Mouse (Mus musculus) brain, embryonic 14.5 days (tissue): ENCODE results near the gene Rspry1. TPM values are rescaled to one million over a fixed set of nuclear protein-coding genes. Genes with fewer than 3 reads are reported as not detected.

Experiments used
- DNase-seq: peaks from one replicate; pipeline ENCODE4 v3.0.0-alpha.2; 2011; ENCODE audit warnings: low read depth
- CTCF ChIP-seq: fragments of 200-500 bp; IDR thresholded peaks from 2 replicates; pipeline ENCODE4 v1.5.1; 2012; ENCODE audit warnings: inconsistent platforms, mild to moderate bottlenecking, moderate library complexity, borderline replicate concordance; ENCODE audit not compliant: insufficient read depth, insufficient read length; ENCODE audit errors: extremely low read depth
- POLR2A ChIP-seq: fragments of 200-500 bp; IDR thresholded peaks from 2 replicates; pipeline ENCODE4 v1.6.1; 2012; ENCODE audit warnings: mild to moderate bottlenecking, inconsistent platforms, borderline replicate concordance; ENCODE audit not compliant: poor library complexity, insufficient read depth, insufficient read length, severe bottlenecking; ENCODE audit errors: extremely low read depth
- polyA plus RNA-seq: library from polyadenylated mRNA; depleted of rRNA; stranded (reverse); fragments of >200 nt; gene quantifications from 2 replicates; pipeline ENCODE4 v1.2.3, GENCODE M21; 2012; rRNA removed

Gene Rspry1
- 26.4 and 31.7 TPM in 2 replicates for polyA plus RNA-seq

DNA sequence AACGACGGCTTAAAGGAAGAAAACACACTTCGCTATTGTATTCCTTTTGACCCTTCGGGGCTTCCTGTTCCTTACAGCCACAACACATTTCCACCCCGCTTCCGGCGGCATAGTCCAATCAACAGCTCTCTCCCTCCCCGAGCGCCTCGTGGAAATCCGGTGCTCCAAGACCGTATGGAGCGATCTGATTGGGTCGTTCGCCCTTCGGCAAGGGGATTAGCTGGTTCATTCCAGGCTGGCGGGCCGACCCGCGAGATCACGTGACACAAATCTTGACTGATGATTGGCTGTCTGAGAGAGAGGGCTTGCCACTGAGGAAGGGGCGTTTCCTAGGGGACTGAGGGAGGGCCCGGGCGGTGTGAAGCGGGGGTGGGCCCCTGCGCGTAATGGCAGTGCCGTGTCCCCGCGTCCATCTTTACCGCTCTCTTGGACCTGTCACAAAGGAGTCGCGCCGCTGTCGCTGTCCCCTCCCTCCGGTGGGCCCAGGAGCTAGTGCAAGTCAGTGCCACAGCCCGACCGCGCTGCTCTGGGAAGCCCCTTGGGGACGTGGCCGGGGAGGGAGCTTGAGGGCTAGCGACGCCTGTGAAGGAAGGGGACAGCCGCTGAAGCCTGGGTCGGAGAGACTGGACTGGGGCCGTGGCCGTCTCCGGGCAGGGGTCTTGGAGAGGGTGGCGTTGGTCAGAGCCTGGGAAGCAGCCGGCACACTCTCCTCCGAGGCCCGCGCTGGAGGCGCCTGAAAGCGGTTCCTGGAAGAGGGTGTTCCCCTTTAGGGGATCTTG lies at the start of gene Rspry1, which contains the start of gene Fam192a:
Rspry1 (plus strand) TSS at position 331 of the 779 bp plus-strand sequence.
Fam192a (minus strand) TSS at position 391 of the 779 bp plus-strand sequence.
- TF ChIP-seq POLR2A (peak; percentile 93; the same call in 1 of the 2 replicates), CTCF (no peak)
- peak; percentile 100 for DNase-seq

DNA sequence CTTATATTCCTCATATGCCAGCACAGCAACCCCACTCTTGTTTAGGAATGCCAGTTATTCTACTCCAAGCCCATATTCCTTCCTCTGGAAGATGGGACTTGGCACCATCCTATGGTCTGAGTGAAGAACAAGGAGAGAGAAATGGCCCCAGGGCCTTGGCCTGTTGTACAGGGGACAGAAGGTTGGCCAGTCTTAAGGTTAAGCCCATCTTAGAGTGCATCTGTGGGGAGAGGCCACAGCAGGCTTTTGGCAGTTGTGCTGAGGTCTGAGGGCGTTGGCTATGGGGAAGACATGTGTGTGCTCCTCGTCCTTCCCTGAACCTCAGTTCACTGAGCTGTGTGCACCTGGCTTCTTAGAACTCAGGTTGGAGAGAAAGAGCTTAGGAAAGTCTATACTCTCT lies 49.0 kb upstream of the Rspry1 start:
- TF ChIP-seq POLR2A (no peak), CTCF (no peak)
- DNase-seq = no peak

DNA sequence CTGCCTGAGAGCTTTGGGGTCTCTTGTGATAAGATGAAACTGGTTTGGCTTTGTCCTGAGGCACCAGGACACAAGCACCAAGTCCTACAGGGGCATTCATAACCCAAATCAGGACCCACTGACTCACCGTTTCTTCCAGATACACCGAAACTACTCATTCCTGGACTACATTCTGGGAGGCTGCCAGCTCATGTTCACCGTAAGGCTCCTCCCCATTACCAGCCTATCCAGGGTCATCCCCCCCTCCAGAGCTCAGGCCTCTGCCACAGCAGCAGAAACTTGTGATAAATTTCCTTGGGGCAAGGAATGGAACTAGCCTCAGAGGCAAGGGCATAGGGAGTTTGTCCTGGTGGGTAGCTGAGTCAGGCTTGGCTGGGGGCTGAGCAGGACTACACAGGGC lies 44.5 kb upstream of the Rspry1 start:
- DNase-seq = no peak
- TF ChIP-seq CTCF = no peak
- TF ChIP-seq POLR2A = no peak

GRCm38 (mm10) chr8:94561256-94561655 lies 40.5 kb upstream of the Rspry1 start:
- TF ChIP-seq CTCF (no peak), POLR2A (no peak)
- peak; percentile 86 for DNase-seq

- no peak for DNase-seq
Observed at GRCm38 (mm10) chr8:94564421-94564820, 37.3 kb upstream of the Rspry1 start.

DNA sequence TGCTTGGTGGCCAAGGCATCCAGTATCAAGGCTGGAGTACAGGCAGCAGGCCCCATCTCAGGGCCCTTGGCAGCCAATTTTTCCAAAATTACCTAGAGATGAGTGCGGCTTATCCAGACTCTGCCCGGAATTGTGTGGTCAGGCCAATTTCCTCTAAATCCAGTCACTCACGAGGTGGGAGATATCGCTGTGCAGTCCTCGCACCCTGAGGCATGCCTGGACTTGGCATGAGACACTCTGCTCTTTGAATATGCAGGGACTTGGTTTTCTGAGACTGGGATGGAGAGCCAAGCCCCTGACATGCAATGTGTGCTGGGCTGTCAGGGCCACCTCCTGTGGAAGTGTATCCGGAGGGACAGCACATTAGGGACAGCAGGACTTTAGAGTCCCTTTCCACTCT lies 35.7 kb upstream of the Rspry1 start:
- DNase-seq = peak; percentile 45
- no peak for TF ChIP-seq CTCF
- no peak for TF ChIP-seq POLR2A

More at GRCm38 (mm10) chr8:94564421-94564820, 37.3 kb upstream of the Rspry1 start:
- TF ChIP-seq POLR2A (no peak), CTCF (no peak)

GRCm38 (mm10) chr8:94566446-94567158 lies 35.1 kb upstream of the Rspry1 start:
- DNase-seq = no peak
- TF ChIP-seq CTCF (no peak), POLR2A (no peak)

DNA sequence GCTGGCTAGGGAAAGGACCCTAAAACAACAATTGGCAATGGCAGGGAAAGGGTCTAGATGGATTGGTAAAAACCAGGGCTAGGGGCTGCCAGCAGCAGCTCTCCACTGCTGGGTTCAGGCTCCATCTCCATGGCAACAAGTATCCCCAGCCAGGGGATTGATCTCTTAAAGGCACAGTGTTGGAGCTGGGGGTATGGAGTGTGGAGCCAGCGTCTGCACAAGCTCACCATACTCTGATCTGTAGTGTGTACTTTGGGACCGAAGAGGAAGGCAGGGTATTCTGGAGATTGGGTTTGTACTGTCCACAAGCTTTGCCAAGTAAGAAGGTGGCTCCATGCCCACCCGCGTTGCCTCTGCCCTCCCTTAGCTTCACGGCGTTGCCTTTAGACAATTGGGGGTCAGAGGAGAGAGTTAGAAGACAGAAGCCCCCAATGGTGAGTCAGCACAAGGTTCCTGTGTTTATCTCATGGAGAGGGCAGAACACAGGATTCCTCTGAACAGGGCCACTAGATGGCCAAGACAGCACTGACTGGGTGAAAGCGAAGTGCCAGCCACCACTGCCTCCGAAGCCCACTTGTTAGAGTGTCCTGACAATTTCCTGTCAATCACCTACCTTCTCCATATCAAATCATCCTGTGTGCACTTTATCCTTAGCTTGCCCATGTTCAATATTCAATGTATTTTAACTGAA lies 34.4 kb upstream of the Rspry1 start:
- TF ChIP-seq POLR2A (no peak), CTCF (no peak)
- peak; percentile 92 for DNase-seq

GRCm38 (mm10) chr8:94568098-94568497 lies 33.6 kb upstream of the Rspry1 start:
- no peak for DNase-seq
- TF ChIP-seq CTCF = no peak
- TF ChIP-seq POLR2A = no peak

GRCm38 (mm10) chr8:94569419-94569818 lies 32.3 kb upstream of the Rspry1 start:
- TF ChIP-seq CTCF = no peak
- TF ChIP-seq POLR2A = no peak
- no peak for DNase-seq

DNA sequence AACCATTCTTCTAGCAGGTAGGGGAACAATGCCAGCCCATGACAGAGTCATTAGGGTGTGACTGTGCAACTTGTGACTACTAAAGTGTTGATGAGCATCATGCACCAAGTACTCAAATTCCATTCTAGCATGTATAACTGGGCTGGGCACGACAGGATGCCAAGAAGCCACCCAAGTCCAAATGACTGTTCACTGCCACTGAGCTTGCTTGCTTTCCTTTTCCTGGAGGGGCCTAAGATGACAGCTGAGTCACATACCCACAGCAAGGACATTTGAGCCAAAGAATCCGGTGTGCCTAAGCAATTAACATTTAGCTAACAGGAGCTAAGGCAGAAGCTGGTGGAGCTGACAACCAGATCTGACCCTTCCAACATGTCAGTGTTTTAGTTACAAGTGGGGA lies 29.8 kb upstream of the Rspry1 start:
- TF ChIP-seq POLR2A (no peak), CTCF (no peak)
- DNase-seq = no peak

DNA sequence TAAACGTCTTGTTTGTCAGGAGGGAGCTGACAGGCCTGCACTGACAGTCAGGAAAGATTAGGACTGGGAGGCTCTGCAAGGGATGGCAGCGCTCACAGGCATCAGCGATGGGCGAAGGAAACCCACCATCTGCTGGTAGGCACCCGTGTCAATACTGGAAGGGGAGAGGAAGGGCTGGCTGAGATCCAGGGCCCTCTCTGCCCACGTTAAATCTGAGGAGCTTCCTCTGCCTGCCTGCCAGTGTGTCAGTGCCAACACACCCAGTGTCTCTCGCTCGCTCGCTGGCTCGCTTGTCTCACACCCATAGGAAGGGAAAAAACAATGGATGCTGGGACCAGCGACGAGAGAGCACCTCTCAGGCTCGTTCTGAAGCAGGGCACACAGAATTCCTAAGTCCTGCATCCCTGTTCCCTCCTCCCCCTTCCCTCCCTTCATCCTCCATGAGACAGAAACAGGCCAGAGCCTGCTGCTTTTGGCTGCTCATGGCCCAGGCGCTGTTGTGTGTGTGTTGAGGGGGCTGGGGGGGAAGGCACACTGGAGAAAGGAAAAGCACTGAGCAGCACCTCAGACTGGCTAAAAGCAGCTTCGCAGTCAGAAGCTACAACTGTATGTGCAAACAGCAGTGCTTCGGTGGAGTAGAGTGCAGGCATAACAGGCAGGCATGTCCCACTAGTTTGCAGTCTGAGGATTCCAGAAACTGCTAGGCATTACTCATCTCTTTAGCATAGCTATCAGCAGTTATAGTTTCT lies 27.4 kb upstream of the Rspry1 start:
- peak; percentile 92 for DNase-seq
- TF ChIP-seq CTCF = no peak
- TF ChIP-seq POLR2A = no peak
